Mouse (Mus musculus): ENCODE measurements around the gene Olfr166. TPM values are rescaled to one million over a fixed set of nuclear protein-coding genes. Genes with fewer than 3 reads are reported as not detected.
"Not testable (repeated sequence)": the region's sequence is repeated elsewhere in the genome, so short reads cannot be mapped to it uniquely, and the experiment has no call there.

Olfr166 gene
- total RNA-seq (2022): not detected

GRCm38 (mm10) chr16:19483394-19483793, at the start of gene Olfr166:
Olfr166 (plus strand) TSS chr16:19483694.
- DNase-seq (ENCODE audit: low spot score in 2 of 2): no peak

- not testable (repeated sequence) for DNase-seq (ENCODE audit: low spot score in 2 of 2)
These were observed 24.8 kb upstream of the Olfr166 start for GRCm38 (mm10) chr16:19458741-19459140.

- no peak for DNase-seq (ENCODE audit: low spot score in 2 of 2)
These were observed 19.1 kb upstream of the Olfr166 start for GRCm38 (mm10) chr16:19464365-19464764.

GRCm38 (mm10) chr16:19522166-19522565, 38.7 kb downstream of the Olfr166 start, which contains the start of gene Olfr167:
Olfr167 (minus strand) TSS chr16:19522266.
- no peak for DNase-seq (ENCODE audit: low spot score in 2 of 2)

GRCm38 (mm10) chr16:19535455-19535854, 52.0 kb downstream of the Olfr166 start, which contains the start of gene Olfr168:
Olfr168 (minus strand) TSS chr16:19535555.
- DNase-seq (ENCODE audit: low spot score in 2 of 2): no peak

Other genes starting within 250 kb of the Olfr166 start
- gene Olfr164, start 169.6 kb upstream of the Olfr166 start, total RNA-seq (2022): not detected
- gene Olfr165, start 60.6 kb upstream of the Olfr166 start, total RNA-seq (2022): not detected
- gene Olfr167, start 38.6 kb downstream of the Olfr166 start, total RNA-seq (2022): not detected
- not detected for gene Olfr168, start 51.9 kb downstream of the Olfr166 start, total RNA-seq (2022)
- gene Olfr169, start 88.1 kb downstream of the Olfr166 start, total RNA-seq (2022): not detected
- not detected for gene Olfr170, start 128.2 kb downstream of the Olfr166 start, total RNA-seq (2022)
- gene Olfr171, start 146.2 kb downstream of the Olfr166 start, total RNA-seq (2022): not detected
- gene Lamp3, start 222.7 kb downstream of the Olfr166 start, total RNA-seq (2022): not detected

All from gastrocnemius, adult 8-10 months (tissue).